Mouse (Mus musculus): ENCODE data around the gene Chrnb4. TPM values are rescaled to one million over a fixed set of nuclear protein-coding genes. Genes with fewer than 3 reads are reported as not detected.

Gene Chrnb4
- total RNA-seq (2023), result under 1 TPM in 1 of 2 experiments, not detected in 1; 0.24 TPM

DNA sequence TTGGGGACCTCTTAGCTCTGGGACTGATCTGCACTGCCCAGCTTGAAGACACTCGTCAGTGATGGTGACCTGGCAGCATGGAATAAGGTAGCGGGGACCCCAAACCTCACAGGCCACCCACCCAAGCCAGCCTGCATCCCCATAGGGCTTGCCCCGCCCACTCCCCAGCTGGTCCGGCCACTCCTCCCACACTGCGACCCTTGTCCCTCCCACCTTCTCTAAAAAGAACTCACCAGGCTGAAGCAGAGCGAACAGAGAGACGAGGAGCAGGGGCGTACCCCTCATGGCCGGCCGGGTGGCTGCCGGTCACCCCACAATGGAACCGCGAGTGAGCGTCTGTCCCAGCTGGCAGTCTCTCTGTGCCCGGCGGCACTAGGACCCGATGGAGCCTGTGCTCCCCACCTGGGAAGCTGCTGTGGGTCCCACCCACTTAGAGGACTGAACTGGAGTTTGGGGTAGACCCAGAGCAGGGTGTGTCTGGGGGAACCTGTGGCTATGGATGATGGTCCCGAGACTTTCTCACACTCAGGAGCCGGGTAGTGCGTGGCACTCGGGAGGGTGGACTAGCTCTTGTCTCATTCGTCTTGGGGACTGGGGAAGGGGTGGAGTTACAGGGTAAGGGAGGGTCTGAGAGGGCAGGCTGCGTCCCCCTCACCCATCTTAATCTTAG lies at the start of gene Chrnb4:
TSS of gene Chrnb4 (minus strand) at position 569 of the 670 bp plus-strand sequence.

GRCm38 (mm10) chr9:55026275-55026663 lies 22.3 kb downstream of the Chrnb4 start, which contains the start of gene Chrna3:
Gene Chrna3, minus strand, starts transcription at chr9:55026562.

DNA sequence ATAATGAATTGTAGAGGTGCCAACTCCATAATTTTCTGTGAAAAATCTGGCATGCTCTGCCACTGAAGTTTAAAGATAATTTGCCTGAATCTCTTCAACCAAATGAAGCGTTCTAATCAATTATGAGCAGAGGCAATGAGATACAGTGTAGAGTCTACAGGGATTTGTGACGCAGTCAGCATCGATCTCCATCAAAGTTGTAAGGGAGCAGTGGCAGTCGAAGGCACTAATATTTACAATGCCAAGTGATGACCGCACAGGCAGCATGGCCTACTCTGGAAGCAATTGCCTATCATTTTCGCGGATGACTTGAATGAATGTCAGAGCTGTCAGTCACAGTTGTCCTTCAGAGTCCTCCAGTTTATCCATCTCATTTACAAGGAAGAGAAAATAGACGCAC lies 67.9 kb downstream of the Chrnb4 start, which contains the start of gene Chrna5:
TSS of gene Chrna5 (plus strand) at position 207 of the 400 bp plus-strand sequence.

Other genes with a start within 250 kb of the Chrnb4 start
- gene Ireb2, start 185.0 kb downstream of the Chrnb4 start, total RNA-seq (2023), result 10 to 100 TPM; 34.7 to 36.1 TPM
- under 1 TPM in 1 of 2 experiments, not detected in 1; 0.13 TPM for gene Hykk, start 131.5 kb downstream of the Chrnb4 start, total RNA-seq (2023)
- 10 to 100 TPM; 75.5 to 82.9 TPM for gene Psma4, start 98.0 kb downstream of the Chrnb4 start, total RNA-seq (2023)
- gene AY074887, start 97.8 kb downstream of the Chrnb4 start, total RNA-seq (2023), result not detected
- gene Chrna5, start 67.9 kb downstream of the Chrnb4 start, total RNA-seq (2023), result not detected
- not detected for gene Chrna3, start 22.2 kb downstream of the Chrnb4 start, total RNA-seq (2023)
- 10 to 100 TPM; 29.2 to 33.4 TPM for gene Ube2q2, start 100.1 kb upstream of the Chrnb4 start, total RNA-seq (2023)
- 10 to 100 TPM; 29.9 to 34.1 TPM for gene Fbxo22, start 160.1 kb upstream of the Chrnb4 start, total RNA-seq (2023)

Measured in neutrophil, adult 83 days (primary cell).